Mouse (Mus musculus) erythroblast, embryonic 14.5 days (primary cell): ENCODE results near the gene Ccdc186.

Experiments used
- GATA1 ChIP-seq: IDR thresholded peaks from 2 replicates; pipeline ENCODE4 v1.6.1; 2012; ENCODE audit warnings: low read length, inconsistent platforms, mixed read lengths
- TAL1 ChIP-seq: IDR thresholded peaks from 3 replicates; pipeline ENCODE4 v1.6.1; 2012; ENCODE audit warnings: low read length, inconsistent platforms, mixed read lengths

- TF ChIP-seq GATA1 (no peak), TAL1 (no peak)
Observed at GRCm38 (mm10) chr19:56813360-56813759, 8.6 kb downstream of the Ccdc186 start.
